ENCODE assay signal across 8 mouse cellular contexts in genomic region chr15:102279783-102280520, GRCm38 (mm10). TPM values are rescaled to one million over a fixed set of nuclear protein-coding genes. Genes with fewer than 3 reads are reported as not detected.
A peak's percentile ranks its signal among the peaks of the same experiment; 100 is the strongest.
DNase-seq lines count a peak whose midpoint lies in the region; ATAC-seq and TF ChIP-seq lines count a peak whose summit lies in the region.

No protein-coding gene starts in this region.

- no peak for TF ChIP-seq POLR2A in lung, adult 2 months (IDR thresholded peaks at IDR 0.05; ENCODE audit: borderline replicate concordance, extremely low read depth, low read depth, low read length)
- TF ChIP-seq POLR2A in cerebellum, adult 2 months (IDR thresholded peaks at IDR 0.05; ENCODE audit: borderline replicate concordance, insufficient read depth, low read length) = no peak

- H3K4me1 ChIP-seq in lung, adult 2 months (ENCODE audit: control insufficient read depth, insufficient read depth, low read length) = peaks cover 4% of the 10 kb centered on the region; the same call in 1 of the 2 replicates
- H3K4me1 ChIP-seq in cerebellum, adult 2 months (ENCODE audit: control insufficient read depth, insufficient read depth, low read length) = peaks cover 8% of the 10 kb centered on the region; the same call in 1 of the 2 replicates
- peaks cover 13% of the 10 kb centered on the region for H3K4me1 ChIP-seq in heart, embryonic 16.5 days (ENCODE audit: control insufficient read depth, insufficient read depth, low read length)
- peaks cover 27% of the 10 kb centered on the region for H3K4me1 ChIP-seq in liver, postnatal 0 days (ENCODE audit: insufficient read depth)

- no peaks in the 10 kb centered on the region for H3K27me3 ChIP-seq in cerebellum, adult 2 months (ENCODE audit: control insufficient read depth, insufficient read depth, low read length)
- H3K27me3 ChIP-seq in heart, embryonic 16.5 days (ENCODE audit: control insufficient read depth, insufficient read depth, low read length) = no peaks in the 10 kb centered on the region
- H3K27me3 ChIP-seq in liver, postnatal 0 days (ENCODE audit: insufficient read depth, low read length) = no peaks in the 10 kb centered on the region

- H3K4me2 ChIP-seq in heart, embryonic 16.5 days (ENCODE audit: low read depth, low read length) = peak overlapping the region; percentile 83
- H3K4me2 ChIP-seq in liver, postnatal 0 days (ENCODE audit: low read depth, low read length) = peak overlapping the region; percentile 85

- peak; percentile 43 for ATAC-seq in heart, embryonic 16.5 days (replicated peaks; ENCODE audit: extremely low read depth, insufficient read depth, low FRiP score)
- ATAC-seq in liver, postnatal 0 days = peak; percentile 8

- peak overlapping the region; percentile 94 for H3K9ac ChIP-seq in heart, embryonic 16.5 days (ENCODE audit: low read length)
- peak overlapping the region; percentile 81 for H3K9ac ChIP-seq in liver, postnatal 0 days (replicated peaks)

- TF ChIP-seq CTCF in lung, adult 2 months (IDR thresholded peaks at IDR 0.05; ENCODE audit: insufficient read depth, low read length) = no peak
- no peak for TF ChIP-seq CTCF in cerebellum, adult 2 months (IDR thresholded peaks at IDR 0.05; ENCODE audit: borderline replicate concordance, insufficient read depth, low read depth, low read length)
- TF ChIP-seq CTCF in liver, postnatal 0 days (IDR thresholded peaks at IDR 0.05; ENCODE audit: low read depth) = no peak

- no peaks in the 10 kb centered on the region for H3K9me3 ChIP-seq in heart, embryonic 16.5 days (replicated peaks; ENCODE audit: control insufficient read depth, low read length)
- no peaks in the 10 kb centered on the region for H3K9me3 ChIP-seq in liver, postnatal 0 days (ENCODE audit: low read length)

- H3K27ac ChIP-seq in cerebellum, adult 2 months (ENCODE audit: insufficient read depth, low read length) = peak overlapping the region; percentile 73
- H3K27ac ChIP-seq in heart, embryonic 16.5 days (ENCODE audit: low read length) = peak overlapping the region; percentile 90
- peak overlapping the region; percentile 70 for H3K27ac ChIP-seq in liver, postnatal 0 days (ENCODE audit: low read depth)

- peak overlapping the region; percentile 88 for H3K4me3 ChIP-seq in lung, adult 2 months (replicated peaks; ENCODE audit: extremely low read depth, low read depth, low read length)
- peak overlapping the region; percentile 71 for H3K4me3 ChIP-seq in cerebellum, adult 2 months (replicated peaks; ENCODE audit: insufficient read depth, low read depth, low read length)
- H3K4me3 ChIP-seq in heart, embryonic 16.5 days (ENCODE audit: low read length) = peak overlapping the region; percentile 95
- peak overlapping the region; percentile 69 for H3K4me3 ChIP-seq in liver, postnatal 0 days (ENCODE audit: low read depth, low read length)

- TF ChIP-seq EP300 in liver, postnatal 0 days (IDR thresholded peaks at IDR 0.05; ENCODE audit: low read depth) = no peak

- WGBS in lung, adult 2 months = 18% methylated on average over 13 of the region's 13 CpGs
- 23% methylated on average over 13 of the region's 13 CpGs for WGBS in cerebellum, adult 2 months
- 24% methylated on average over 13 of the region's 13 CpGs for WGBS in heart, embryonic 16.5 days
- WGBS in liver, postnatal 0 days (ENCODE audit: insufficient replicate concordance) = 20% methylated on average over 13 of the region's 13 CpGs

- DNase-seq in lung, adult 2 months = no peak
- no peak for DNase-seq in lung, postnatal 25 days (ENCODE audit: low spot score)
- DNase-seq in cerebellum, adult 2 months = peak in 1 of 2 experiments; percentile 17
- DNase-seq in liver, postnatal 0 days = no peak
- DNase-seq in B cell, adult 2 months = no peak
- no peak for DNase-seq in adrenal gland, postnatal 4 days (ENCODE audit: low spot score in 2 of 2)
- DNase-seq in thymus, postnatal 0 days (ENCODE audit: low spot score) = no peak

- H3K36me3 ChIP-seq in heart, embryonic 16.5 days (ENCODE audit: control insufficient read depth, insufficient read depth) = peaks cover 8% of the 10 kb centered on the region
- peaks cover 7% of the 10 kb centered on the region; the same call in 1 of the 2 replicates for H3K36me3 ChIP-seq in liver, postnatal 0 days (replicated peaks; ENCODE audit: insufficient read depth, low read length)

RNA-seq across cellular contexts. Expression of gene Mfsd5, which starts 0.7 kb away (rescaled TPM):
- 95.4 and 97.1 TPM in 2 replicates for polyA plus RNA-seq in lung, adult 2 months (2012; rRNA removed)
- 60.9 and 62.3 TPM in 2 replicates for polyA plus RNA-seq in cerebellum, adult 2 months (2012; rRNA removed)
- polyA plus RNA-seq in heart, embryonic 16.5 days (2015; fragmentation: Nextera tagmentation; extraction: Ambion mirVana) = 43.8 and 49.4 TPM in 2 replicates
- 25.4 and 27.4 TPM in 2 replicates for polyA plus RNA-seq in liver, postnatal 0 days (2015; fragmentation: Nextera tagmentation; extraction: Ambion mirVana)
- total RNA-seq in adrenal gland, postnatal 4 days (2021) = 10 to 100 TPM; 34.4 to 36.7 TPM
- polyA plus RNA-seq in thymus, postnatal 0 days (2015; fragmentation: Nextera tagmentation; extraction: Ambion mirVana) = 53.5 and 55.1 TPM in 2 replicates

RNA-seq across cellular contexts. Expression of gene Gm9918, which starts 9.6 kb away (rescaled TPM):
- polyA plus RNA-seq in lung, adult 2 months (2012; rRNA removed) = 0.31 and 0.60 TPM in 2 replicates
- 0.13 and 0.15 TPM in 2 replicates for polyA plus RNA-seq in cerebellum, adult 2 months (2012; rRNA removed)
- 0.11 and 0.12 TPM in 2 replicates for polyA plus RNA-seq in heart, embryonic 16.5 days (2015; fragmentation: Nextera tagmentation; extraction: Ambion mirVana)
- not detected in 2 replicates for polyA plus RNA-seq in liver, postnatal 0 days (2015; fragmentation: Nextera tagmentation; extraction: Ambion mirVana)
- under 1 TPM; 0.17 to 0.31 TPM for total RNA-seq in adrenal gland, postnatal 4 days (2021)
- 0.17 and 0.26 TPM in 2 replicates for polyA plus RNA-seq in thymus, postnatal 0 days (2015; fragmentation: Nextera tagmentation; extraction: Ambion mirVana)

RNA-seq across cellular contexts. Expression of gene Espl1, which starts 16.1 kb away (rescaled TPM):
- polyA plus RNA-seq in lung, adult 2 months (2012; rRNA removed) = 2.4 and 3.8 TPM in 2 replicates
- 0.62 and 0.86 TPM in 2 replicates for polyA plus RNA-seq in cerebellum, adult 2 months (2012; rRNA removed)
- polyA plus RNA-seq in heart, embryonic 16.5 days (2015; fragmentation: Nextera tagmentation; extraction: Ambion mirVana) = 18.2 and 21.1 TPM in 2 replicates
- polyA plus RNA-seq in liver, postnatal 0 days (2015; fragmentation: Nextera tagmentation; extraction: Ambion mirVana) = 7.3 and 7.8 TPM in 2 replicates
- total RNA-seq in adrenal gland, postnatal 4 days (2021) = 10 to 100 TPM; 16.5 to 24.5 TPM
- polyA plus RNA-seq in thymus, postnatal 0 days (2015; fragmentation: Nextera tagmentation; extraction: Ambion mirVana) = 17.7 and 18.0 TPM in 2 replicates

RNA-seq across cellular contexts. Expression of gene Rarg, which starts 22.6 kb away (rescaled TPM):
- polyA plus RNA-seq in lung, adult 2 months (2012; rRNA removed) = 75.1 and 93.9 TPM in 2 replicates
- polyA plus RNA-seq in cerebellum, adult 2 months (2012; rRNA removed) = 12.8 and 12.9 TPM in 2 replicates
- polyA plus RNA-seq in heart, embryonic 16.5 days (2015; fragmentation: Nextera tagmentation; extraction: Ambion mirVana) = 8.9 and 11.8 TPM in 2 replicates
- polyA plus RNA-seq in liver, postnatal 0 days (2015; fragmentation: Nextera tagmentation; extraction: Ambion mirVana) = 2.4 and 2.6 TPM in 2 replicates
- total RNA-seq in adrenal gland, postnatal 4 days (2021) = 10 to 100 TPM; 24.8 to 28.6 TPM
- polyA plus RNA-seq in thymus, postnatal 0 days (2015; fragmentation: Nextera tagmentation; extraction: Ambion mirVana) = 6.0 and 7.4 TPM in 2 replicates

RNA-seq across cellular contexts. Expression of gene Pfdn5, which starts 46.0 kb away (rescaled TPM):
- 66.1 and 121 TPM in 2 replicates for polyA plus RNA-seq in lung, adult 2 months (2012; rRNA removed)
- 318 and 360 TPM in 2 replicates for polyA plus RNA-seq in cerebellum, adult 2 months (2012; rRNA removed)
- 274 and 277 TPM in 2 replicates for polyA plus RNA-seq in heart, embryonic 16.5 days (2015; fragmentation: Nextera tagmentation; extraction: Ambion mirVana)
- 172 and 179 TPM in 2 replicates for polyA plus RNA-seq in liver, postnatal 0 days (2015; fragmentation: Nextera tagmentation; extraction: Ambion mirVana)
- 100 to 1,000 TPM; 443 to 452 TPM for total RNA-seq in adrenal gland, postnatal 4 days (2021)
- polyA plus RNA-seq in thymus, postnatal 0 days (2015; fragmentation: Nextera tagmentation; extraction: Ambion mirVana) = 446 and 454 TPM in 2 replicates
